Mouse (Mus musculus): ENCODE results near the gene St7.
A peak's percentile ranks its signal among the peaks of the same experiment; 100 is the strongest.

Gene St7

DNA sequence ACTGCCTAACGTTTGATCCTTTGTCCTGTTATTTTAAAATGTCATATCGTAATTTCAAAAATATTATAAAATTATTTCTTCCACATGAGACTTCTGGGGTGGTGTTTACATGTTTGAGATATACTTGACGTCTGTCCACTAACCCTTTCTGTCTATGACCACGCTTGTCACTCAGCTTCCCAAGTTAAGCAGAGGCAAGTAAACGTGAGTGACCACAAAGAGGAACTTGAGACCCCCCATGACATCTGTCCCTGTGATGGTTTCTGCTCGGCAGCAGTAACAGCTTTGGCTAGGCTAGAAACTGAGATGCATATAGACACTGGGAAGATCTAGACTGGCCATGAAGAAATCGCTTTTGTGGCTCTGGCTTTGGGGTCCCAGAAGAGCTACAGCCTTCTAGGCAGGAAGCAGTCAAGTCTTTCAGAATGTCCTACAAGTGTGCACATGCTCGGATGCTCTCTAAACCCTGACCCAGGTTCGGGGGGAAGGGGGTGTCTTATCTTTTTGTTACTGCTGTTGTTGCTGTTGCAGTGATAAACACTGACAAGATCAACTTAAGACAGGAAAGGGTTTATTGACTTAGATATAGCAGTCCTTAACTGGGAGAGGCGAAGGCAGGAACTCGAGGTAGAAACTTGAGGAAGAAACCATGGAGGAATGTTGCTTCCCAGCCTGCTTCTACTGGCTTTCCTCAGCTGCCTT lies 254.5 kb downstream of the St7 start:
- DNase-seq (ENCODE audit: low spot score) = no peak

DNA sequence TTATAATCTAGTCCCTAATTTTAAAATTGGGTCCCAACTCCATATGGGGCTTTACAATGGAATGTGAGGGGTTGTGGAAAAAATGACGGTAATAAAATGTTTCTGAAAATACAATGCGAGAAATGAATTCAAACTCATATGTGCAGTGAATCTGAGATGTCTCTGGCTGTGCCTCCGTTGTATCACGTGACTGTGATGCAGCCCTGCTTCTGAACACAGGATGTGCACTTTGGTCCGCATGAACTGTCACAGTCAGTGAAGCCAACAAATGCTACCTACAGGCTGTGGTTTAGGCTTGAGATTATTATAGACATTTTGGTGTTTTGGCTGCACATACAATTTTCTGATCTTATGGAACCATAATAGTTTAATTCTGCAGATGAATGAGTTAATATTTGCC lies 256.4 kb downstream of the St7 start:
- no peak for DNase-seq (ENCODE audit: low spot score)

DNA sequence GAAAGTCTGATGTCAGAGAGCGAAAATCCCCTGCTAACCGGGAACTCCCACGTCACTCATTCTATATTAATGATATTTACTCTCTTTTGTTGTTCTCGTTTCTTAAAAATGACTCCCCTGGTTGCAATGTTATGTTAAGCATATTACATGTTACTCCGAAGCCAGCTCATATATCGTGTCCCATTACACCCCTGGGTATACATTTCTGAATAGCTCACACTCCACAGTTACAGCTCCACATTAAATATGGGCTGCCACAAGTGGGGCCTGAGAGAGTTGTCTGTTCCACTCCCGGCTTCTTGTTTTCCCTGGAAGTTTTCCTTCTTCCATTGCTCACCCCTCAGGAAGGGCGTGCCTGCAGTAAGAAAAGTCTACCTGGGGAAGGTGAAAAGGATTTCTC lies 259.0 kb downstream of the St7 start:
- no peak for DNase-seq (ENCODE audit: low spot score)

DNA sequence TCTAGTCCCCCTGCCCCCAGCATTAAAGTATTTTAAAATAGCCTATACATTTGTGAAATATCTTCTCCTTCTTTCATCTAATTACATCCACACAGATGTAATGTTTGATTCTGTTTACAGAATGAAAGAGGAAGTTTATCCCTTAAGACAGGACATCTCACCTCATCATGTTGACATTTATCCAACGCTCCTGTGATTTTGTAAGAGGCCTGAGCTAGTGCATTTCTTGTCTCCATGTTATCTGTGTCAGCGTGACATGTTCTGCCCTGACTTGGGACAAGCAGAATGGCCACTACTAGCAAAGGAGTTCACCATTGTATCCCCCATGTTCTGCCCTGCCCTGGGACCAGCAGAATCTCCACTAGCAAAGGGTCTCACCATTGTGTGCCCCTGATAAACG lies 270.7 kb downstream of the St7 start:
- no peak for DNase-seq (ENCODE audit: low spot score)

- no peak for DNase-seq (ENCODE audit: low spot score)
Observed at GRCm38 (mm10) chr6:17968467-17969144, 275.9 kb downstream of the St7 start.

GRCm38 (mm10) chr6:17969815-17970214 lies 277.1 kb downstream of the St7 start:
- no peak for DNase-seq (ENCODE audit: low spot score)

DNA sequence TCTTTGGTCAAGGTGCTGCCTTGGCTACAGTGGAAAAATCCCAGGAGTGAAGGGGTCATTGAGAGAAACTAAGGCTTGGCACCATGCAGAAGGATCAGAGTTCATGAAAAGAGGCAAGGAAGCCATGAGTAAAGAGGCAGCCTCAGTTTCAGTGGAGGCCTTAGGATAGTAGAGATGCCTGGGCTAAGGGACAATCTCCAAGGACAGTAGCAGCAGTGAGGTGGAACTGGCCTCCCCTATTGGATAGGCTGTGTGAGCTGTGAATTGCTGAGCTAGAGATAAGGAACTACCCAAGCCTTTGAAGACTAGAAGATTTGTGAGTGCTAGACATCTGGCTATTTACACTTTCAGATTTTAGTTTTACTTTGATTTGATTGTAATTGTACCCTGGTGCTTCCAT lies 278.7 kb downstream of the St7 start:
- no peak for DNase-seq (ENCODE audit: low spot score)

GRCm38 (mm10) chr6:17974416-17974815 lies 281.7 kb downstream of the St7 start:
- no peak for DNase-seq (ENCODE audit: low spot score)

GRCm38 (mm10) chr6:17977165-17977564 lies 284.4 kb downstream of the St7 start:
- no peak for DNase-seq (ENCODE audit: low spot score)

GRCm38 (mm10) chr6:17978324-17978723 lies 285.6 kb downstream of the St7 start:
- no peak for DNase-seq (ENCODE audit: low spot score)

DNA sequence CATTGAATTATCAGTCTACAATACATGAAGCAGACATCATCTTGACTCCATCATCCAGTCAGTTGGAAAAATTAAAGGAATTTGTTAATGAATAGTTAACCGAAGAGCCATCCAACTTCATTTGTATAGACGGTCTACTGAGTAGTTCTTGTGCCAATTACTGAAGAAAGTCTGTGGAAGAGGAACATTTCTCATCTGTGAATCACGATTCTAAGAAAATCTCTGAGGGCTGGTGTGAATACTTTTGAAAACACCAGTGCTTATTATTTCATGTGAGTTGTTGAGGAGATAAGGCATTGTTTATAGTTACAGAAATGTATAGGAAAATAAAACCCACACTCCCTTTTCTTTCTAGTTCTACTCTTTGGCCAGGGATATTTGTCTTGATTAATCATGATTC lies 286.1 kb downstream of the St7 start:
- DNase-seq (ENCODE audit: low spot score) = no peak

- DNase-seq (ENCODE audit: low spot score) = no peak
Observed at GRCm38 (mm10) chr6:17979361-17979760, 286.6 kb downstream of the St7 start.

GRCm38 (mm10) chr6:17990173-17991028 lies 297.7 kb downstream of the St7 start:
- no peak for DNase-seq (ENCODE audit: low spot score)

DNA sequence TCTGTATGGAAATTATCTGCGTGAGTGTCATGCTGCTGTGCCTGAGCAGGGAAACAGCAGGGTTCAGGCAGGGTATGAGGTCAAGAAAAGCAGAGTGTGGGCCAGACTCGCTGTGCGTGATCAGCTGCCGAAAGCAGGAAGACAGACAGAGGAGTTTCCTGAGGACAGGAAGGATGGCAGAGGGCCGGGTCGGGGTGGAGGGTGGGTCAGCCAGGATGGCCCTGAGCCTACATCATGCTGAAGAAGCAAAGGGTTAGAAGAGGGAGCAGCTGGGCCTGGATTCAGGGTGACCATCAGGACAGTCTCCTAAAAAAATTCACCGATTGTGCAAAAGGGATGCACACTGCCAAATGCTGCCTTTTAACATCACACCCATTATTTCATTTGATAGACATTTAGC lies 298.9 kb downstream of the St7 start:
- peak; percentile 37 for DNase-seq (ENCODE audit: low spot score)
